Mouse (Mus musculus) MEL (cell line): Measurements from ENCODE around the gene Pigq. TPM values are rescaled to one million over a fixed set of nuclear protein-coding genes. Genes with fewer than 3 reads are reported as not detected.

Source experiments
- DNase-seq: peaks from one replicate; pipeline ENCODE4 v3.0.0; 2011; ENCODE audit warnings: low read depth, low spot score
- H3K27ac ChIP-seq: 2 replicates; pipeline ENCODE4 v1.5.1; 2012; ENCODE audit warnings: low read depth, mild to moderate bottlenecking, control low read depth, low read length, moderate library complexity; ENCODE audit not compliant: control insufficient read depth
- H3K27me3 ChIP-seq, 2 experiments: fragments of 150-350 bp in 1 of 2; sonication (generic) in 1 of 2; 2 replicates each; pipeline ENCODE4 v1.6.1; 2012; ENCODE audit warnings: low read length in 2 of 2, mild to moderate bottlenecking in 2 of 2, improper control_type of control experiment in 1 of 2, moderate library complexity in 1 of 2; ENCODE audit not compliant: insufficient read depth in 2 of 2, control insufficient read depth in 1 of 2
- H3K36me3 ChIP-seq, 2 experiments: 2 replicates each; pipeline ENCODE4 v1.6.1; 2012 to 2014; ENCODE audit warnings: low read length in 2 of 2, improper control_type of control experiment in 1 of 2, inconsistent platforms in 1 of 2, mild to moderate bottlenecking in 1 of 2; ENCODE audit not compliant: insufficient read depth in 2 of 2, control insufficient read depth in 1 of 2
- H3K4me1 ChIP-seq, 2 experiments: fragments of 150-350 bp in 1 of 2; sonication (generic) in 1 of 2; 2 replicates each; pipeline ENCODE4 v1.6.1; 2012; ENCODE audit warnings: low read length in 2 of 2, improper control_type of control experiment in 1 of 2, mild to moderate bottlenecking in 1 of 2; ENCODE audit not compliant: insufficient read depth in 2 of 2, control insufficient read depth in 1 of 2
- H3K4me3 ChIP-seq, 2 experiments: fragments of 150-350 bp in 1 of 2; sonication (generic) in 1 of 2; 2 replicates each; pipeline ENCODE4 v1.5.1; 2012; ENCODE audit warnings: low read depth in 2 of 2, low read length in 2 of 2, mild to moderate bottlenecking in 2 of 2, moderate library complexity in 2 of 2, control low read depth in 1 of 2, improper control_type of control experiment in 1 of 2; ENCODE audit not compliant: control insufficient read depth in 1 of 2, insufficient read depth in 1 of 2
- H3K79me2 ChIP-seq: 2 replicates; pipeline ENCODE4 v1.6.1; 2012; ENCODE audit warnings: mild to moderate bottlenecking, low read length, moderate library complexity; ENCODE audit not compliant: control insufficient read depth, poor library complexity, insufficient read depth
- H3K9ac ChIP-seq: 2 replicates; pipeline ENCODE4 v1.6.1; 2012; ENCODE audit warnings: low read depth, mild to moderate bottlenecking, control low read depth, low read length, moderate library complexity; ENCODE audit not compliant: control insufficient read depth, poor library complexity, severe bottlenecking
- H3K9me3 ChIP-seq: fragments of 150-350 bp; sonication (generic); replicated peaks from 2 replicates; pipeline ENCODE4 v1.6.1; 2012; ENCODE audit warnings: mild to moderate bottlenecking, low read length, improper control_type of control experiment, moderate library complexity; ENCODE audit not compliant: insufficient read depth
- BHLHE40 ChIP-seq: IDR thresholded peaks from 2 replicates; pipeline ENCODE4 v1.6.1; 2012; ENCODE audit warnings: low read depth, mild to moderate bottlenecking, inconsistent platforms, low read length, improper control_type of control experiment, borderline replicate concordance
- CHD1 ChIP-seq: IDR thresholded peaks from 2 replicates; pipeline ENCODE4 v1.6.1; 2012; ENCODE audit warnings: low read depth, mild to moderate bottlenecking, inconsistent platforms, low read length, improper control_type of control experiment
- CHD2 ChIP-seq: IDR thresholded peaks from 2 replicates; pipeline ENCODE4 v1.6.1; 2011; ENCODE audit warnings: low read length, improper control_type of control experiment
- E2F4 ChIP-seq: IDR thresholded peaks from 2 replicates; pipeline ENCODE4 v1.6.1; 2011; ENCODE audit warnings: low read depth, low read length, improper control_type of control experiment, borderline replicate concordance
- ELF1 ChIP-seq: IDR thresholded peaks from 2 replicates; pipeline ENCODE4 v1.6.1; 2014; ENCODE audit warnings: low read depth, mild to moderate bottlenecking, inconsistent platforms, low read length, improper control_type of control experiment, moderate library complexity
- EP300 ChIP-seq, 2 experiments: IDR thresholded peaks; 2 replicates each; pipeline ENCODE4 v1.6.1; 2011; ENCODE audit warnings: improper control_type of control experiment in 2 of 2, low read length in 2 of 2, low read depth in 1 of 2, mild to moderate bottlenecking in 1 of 2
- ETS1 ChIP-seq: IDR thresholded peaks from 2 replicates; pipeline ENCODE4 v1.6.1; 2012; ENCODE audit warnings: low read depth, mild to moderate bottlenecking, inconsistent platforms, low read length, improper control_type of control experiment, moderate library complexity
- GABPA ChIP-seq: IDR thresholded peaks from 2 replicates; pipeline ENCODE4 v1.6.1; 2012; ENCODE audit warnings: low read depth, mild to moderate bottlenecking, inconsistent platforms, low read length, improper control_type of control experiment, moderate library complexity
- GATA1 ChIP-seq: IDR thresholded peaks from 2 replicates; pipeline ENCODE4 v1.6.1; 2011; ENCODE audit warnings: low read depth, low read length, improper control_type of control experiment
- JUND ChIP-seq: IDR thresholded peaks from 2 replicates; pipeline ENCODE4 v1.6.1; 2011; ENCODE audit warnings: low read depth, mild to moderate bottlenecking, improper control_type of control experiment, low read length
- MAFK ChIP-seq: IDR thresholded peaks from 2 replicates; pipeline ENCODE4 v1.6.1; 2011; ENCODE audit warnings: low read depth, mild to moderate bottlenecking, low read length, improper control_type of control experiment, borderline replicate concordance
- MAZ ChIP-seq: IDR thresholded peaks from 2 replicates; pipeline ENCODE4 v1.6.1; 2012; ENCODE audit warnings: low read depth, mild to moderate bottlenecking, inconsistent platforms, low read length, improper control_type of control experiment
- MEF2A ChIP-seq: IDR thresholded peaks from 2 replicates; pipeline ENCODE4 v1.6.1; 2014; ENCODE audit warnings: low read depth, mild to moderate bottlenecking, inconsistent platforms, low read length, improper control_type of control experiment; ENCODE audit not compliant: poor library complexity, insufficient replicate concordance, severe bottlenecking; ENCODE audit errors: extremely low read depth
- MYC ChIP-seq: IDR thresholded peaks from 2 replicates; pipeline ENCODE4 v1.6.1; 2011; ENCODE audit warnings: low read depth, mild to moderate bottlenecking, low read length, improper control_type of control experiment, moderate library complexity
- NELFE ChIP-seq: IDR thresholded peaks from 2 replicates; pipeline ENCODE4 v1.6.1; 2011; ENCODE audit warnings: low read depth, low read length, improper control_type of control experiment
- POLR2A ChIP-seq, 2 experiments: IDR thresholded peaks; 2 replicates each; pipeline ENCODE4 v1.6.1; 2011 to 2012; ENCODE audit warnings: low read length in 2 of 2, mild to moderate bottlenecking in 2 of 2, control low read depth in 1 of 2, improper control_type of control experiment in 1 of 2, low read depth in 1 of 2, moderate library complexity in 1 of 2; ENCODE audit not compliant: control insufficient read depth in 1 of 2, insufficient read depth in 1 of 2, poor library complexity in 1 of 2
- POLR2AphosphoS5 ChIP-seq: IDR thresholded peaks from 2 replicates; pipeline ENCODE4 v1.6.1; 2012; ENCODE audit warnings: low read depth, borderline replicate concordance, mild to moderate bottlenecking, inconsistent platforms, low read length, moderate library complexity, mixed read lengths
- SIN3A ChIP-seq: IDR thresholded peaks from 2 replicates; pipeline ENCODE4 v1.6.1; 2012; ENCODE audit warnings: low read length, improper control_type of control experiment, inconsistent platforms
- TAL1 ChIP-seq: IDR thresholded peaks from 2 replicates; pipeline ENCODE4 v1.6.1; 2012; ENCODE audit warnings: mild to moderate bottlenecking, inconsistent platforms, low read length, moderate library complexity, mixed read lengths
- ZC3H11A ChIP-seq: IDR thresholded peaks from 2 replicates; pipeline ENCODE4 v1.6.1; 2012; ENCODE audit warnings: low read depth, mild to moderate bottlenecking, inconsistent platforms, low read length, improper control_type of control experiment
- ZMIZ1 ChIP-seq: IDR thresholded peaks from 2 replicates; pipeline ENCODE4 v1.6.1; 2012; ENCODE audit warnings: low read depth, mild to moderate bottlenecking, inconsistent platforms, low read length, improper control_type of control experiment, moderate library complexity
- polyA plus RNA-seq, 2 experiments: library from polyadenylated mRNA; stranded (reverse) in 1 of 2; unstranded in 1 of 2; fragments of >175 nt in 1 of 2; fragments of >200 nt in 1 of 2; gene quantifications; 2 replicates each; pipeline versions ENCODE4 v1.2.1 to v1.2.4; 2012; ENCODE audit warnings: low replicate concordance in 2 of 2, low read depth in 1 of 2; ENCODE audit not compliant: insufficient read length in 2 of 2, insufficient read depth in 1 of 2, missing spikeins in 1 of 2
- total RNA-seq: library from RNA; depleted of rRNA; stranded (reverse); fragments of 300-350 nt; gene quantifications from 2 replicates; pipeline ENCODE4 v1.2.3, GENCODE M21; 2012

The Pigq gene
- total and polyA plus RNA-seq, 3 experiments: 67.8 to 825 (median 193) TPM

GRCm38 (mm10) chr17:25916931-25917647 is 27.6 kb downstream of the Pigq start:
- no peak overlapping the region for H3K27ac ChIP-seq
- no peaks in the 10 kb centered on the region for H3K9me3 ChIP-seq
- H3K79me2 ChIP-seq: peaks cover 28% of the 10 kb centered on the region
- no peak for DNase-seq
- peaks cover 0 to 32% of the 10 kb centered on the region in 2 experiments; a peak in 2 of 4 replicates for H3K36me3 ChIP-seq
- H3K27me3 ChIP-seq: no peaks in the 10 kb centered on the region
- H3K4me3 ChIP-seq: no peak overlapping the region
- TF ChIP-seq CHD2 (no peak), POLR2AphosphoS5 (no peak), NELFE (no peak), E2F4 (no peak), ELF1 (no peak), GATA1 (no peak), MAZ (no peak), TAL1 (no peak), ZMIZ1 (no peak), JUND (no peak), SIN3A (no peak), MEF2A (no peak), BHLHE40 (no peak), ETS1 (no peak), MYC (no peak), POLR2A (IDR thresholded peaks at IDR 0.05; ENCODE audit: control insufficient read depth in 1 of 2, insufficient read depth in 1 of 2, low read depth in 1 of 2, low read length in 2 of 2, poor library complexity in 1 of 2) (no peak), ZC3H11A (no peak), CHD1 (no peak), EP300 (IDR thresholded peaks at IDR 0.05; ENCODE audit: low read depth in 1 of 2, low read length in 2 of 2) (no peak), GABPA (no peak)
- no peak overlapping the region for H3K9ac ChIP-seq
- H3K4me1 ChIP-seq: peaks cover 4 to 37% of the 10 kb centered on the region in 2 experiments

GRCm38 (mm10) chr17:25914295-25914694 is 30.4 kb downstream of the Pigq start:
- no peak for TF ChIP-seq MAFK
- TF ChIP-seq SIN3A: 0 out of 2 replicates have a peak, but pooled peaks have one; percentile 12
- DNase-seq: no peak
- H3K4me1 ChIP-seq: peaks cover 4 to 30% of the 10 kb centered on the region in 2 experiments
- H3K79me2 ChIP-seq: peaks cover 34% of the 10 kb centered on the region
- no peaks in the 10 kb centered on the region for H3K27me3 ChIP-seq
- H3K4me3 ChIP-seq: no peak overlapping the region
- H3K9me3 ChIP-seq: no peaks in the 10 kb centered on the region
- peaks cover 0 to 22% of the 10 kb centered on the region in 2 experiments; a peak in 2 of 4 replicates for H3K36me3 ChIP-seq
- H3K9ac ChIP-seq: no peak overlapping the region
- no peak overlapping the region for H3K27ac ChIP-seq
